Mouse (Mus musculus): ENCODE results near the gene D5Ertd579e.

The D5Ertd579e gene

DNA sequence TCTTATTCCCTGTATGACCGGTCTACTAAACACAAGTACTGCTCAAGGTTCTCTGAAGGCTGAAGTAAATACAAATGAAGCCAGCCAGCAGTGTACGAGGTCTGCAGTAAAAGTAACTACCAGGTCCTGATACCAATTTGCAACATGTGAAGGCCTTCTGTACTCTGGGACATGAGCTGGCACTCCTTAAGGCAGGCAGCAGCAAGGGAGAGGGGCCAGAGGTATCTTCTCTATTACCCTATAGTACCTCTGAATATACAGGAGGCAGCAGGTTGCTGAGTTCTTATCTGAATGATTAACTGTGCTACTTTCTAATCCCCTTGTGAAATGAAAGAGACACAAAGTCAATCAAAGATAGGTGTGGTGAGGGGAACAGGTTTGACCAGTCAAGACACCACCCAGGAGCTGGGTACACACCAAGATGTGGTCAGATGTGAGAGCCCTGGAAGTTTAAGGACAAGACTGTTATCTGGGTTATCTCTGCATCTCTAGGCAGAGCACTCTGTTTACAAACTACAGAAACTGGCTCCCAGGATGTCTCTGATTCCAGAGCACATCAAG, 86.8 kb downstream of the D5Ertd579e start:
- no peak for DNase-seq (ENCODE audit: low spot score in 2 of 2)

DNA sequence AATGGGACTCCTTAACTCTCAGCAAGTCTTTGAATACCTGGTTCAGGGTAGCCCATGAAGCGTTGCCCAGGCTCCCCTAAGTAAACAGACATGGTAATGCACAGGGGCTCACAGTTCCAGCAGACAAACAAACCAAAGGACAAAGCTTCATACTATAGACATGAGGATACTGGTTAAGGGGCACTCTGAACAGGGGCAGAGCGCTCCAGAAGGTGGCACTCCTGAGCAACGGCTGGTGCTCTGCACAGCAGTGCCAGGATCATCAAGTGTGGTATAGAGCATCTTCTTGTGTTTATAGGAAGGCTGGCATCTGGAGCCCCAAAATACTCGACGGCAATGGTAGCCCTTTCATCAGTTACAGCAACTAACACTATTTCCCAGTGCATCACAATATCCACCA, 92.8 kb downstream of the D5Ertd579e start:
- no peak for DNase-seq (ENCODE audit: low spot score in 2 of 2)

DNA sequence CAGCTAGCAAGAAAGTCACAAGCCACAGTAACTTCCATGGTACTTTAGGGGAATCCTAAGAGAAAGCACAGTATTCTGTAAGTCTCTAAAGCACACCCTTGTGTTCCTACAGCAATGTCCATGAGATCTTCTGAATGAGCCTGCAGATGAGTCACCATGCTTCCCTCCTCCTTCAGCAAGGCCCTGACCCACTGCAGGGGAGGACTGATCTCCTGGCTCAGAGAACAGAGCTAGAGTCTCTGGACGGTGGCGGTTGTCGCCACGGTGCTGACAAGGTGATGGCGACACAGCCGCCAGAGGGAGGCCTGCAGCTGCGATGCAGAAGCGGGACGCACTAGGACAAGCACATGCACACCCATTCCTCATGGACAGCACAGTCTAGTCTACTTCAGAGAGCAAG, 93.8 kb downstream of the D5Ertd579e start:
- DNase-seq (ENCODE audit: low spot score in 2 of 2) = no peak

- DNase-seq (ENCODE audit: low spot score in 2 of 2) = no peak
Observed at GRCm38 (mm10) chr5:36601492-36601891, 94.3 kb downstream of the D5Ertd579e start.

- no peak for DNase-seq (ENCODE audit: low spot score in 2 of 2)
Observed at GRCm38 (mm10) chr5:36598883-36599282, 96.9 kb downstream of the D5Ertd579e start.

- DNase-seq (ENCODE audit: low spot score in 2 of 2) = no peak
Observed at GRCm38 (mm10) chr5:36597653-36598052, 98.2 kb downstream of the D5Ertd579e start.

GRCm38 (mm10) chr5:36596225-36596624, 99.6 kb downstream of the D5Ertd579e start:
- no peak for DNase-seq (ENCODE audit: low spot score in 2 of 2)

DNA sequence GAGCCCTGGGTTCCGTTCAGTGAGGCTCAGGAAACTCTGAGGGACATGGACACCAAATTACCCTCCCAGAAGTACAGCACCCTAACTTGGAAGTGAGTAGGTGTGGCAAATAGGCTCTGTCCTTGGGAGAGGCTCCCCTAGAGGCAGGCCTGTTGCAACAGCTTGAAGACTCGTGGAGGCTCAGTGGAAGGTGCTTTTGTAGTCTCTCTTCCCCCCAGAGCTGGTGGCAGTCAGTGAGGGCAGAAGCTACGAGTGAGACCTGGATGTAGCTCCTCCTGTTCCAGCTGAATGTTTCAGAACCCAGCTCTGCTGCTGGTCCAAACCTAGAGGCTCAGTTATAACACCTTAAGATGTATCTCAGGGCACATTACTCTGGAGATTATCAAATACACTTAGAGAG, 100.7 kb downstream of the D5Ertd579e start:
- DNase-seq (ENCODE audit: low spot score in 2 of 2) = no peak

DNA sequence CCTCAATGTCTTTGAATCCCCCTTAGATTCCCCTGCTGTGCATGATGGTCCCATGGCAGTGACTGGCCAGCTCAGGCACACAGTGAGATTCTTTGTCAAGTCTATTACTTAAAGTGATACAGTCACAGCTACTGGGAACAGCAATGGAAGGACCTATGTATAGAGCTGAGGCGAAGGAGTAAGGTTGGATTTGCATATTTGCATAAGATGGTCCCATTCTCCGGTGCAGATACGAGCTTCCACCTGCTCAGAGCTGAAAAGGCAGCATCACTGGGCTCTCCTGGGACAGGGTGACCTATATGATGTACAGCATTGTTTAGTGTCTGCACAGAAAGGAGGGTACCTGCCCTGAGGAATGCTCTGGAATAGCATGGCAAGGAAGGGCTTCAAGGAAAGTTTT, 101.5 kb downstream of the D5Ertd579e start:
- DNase-seq (ENCODE audit: low spot score in 2 of 2) = no peak

DNA sequence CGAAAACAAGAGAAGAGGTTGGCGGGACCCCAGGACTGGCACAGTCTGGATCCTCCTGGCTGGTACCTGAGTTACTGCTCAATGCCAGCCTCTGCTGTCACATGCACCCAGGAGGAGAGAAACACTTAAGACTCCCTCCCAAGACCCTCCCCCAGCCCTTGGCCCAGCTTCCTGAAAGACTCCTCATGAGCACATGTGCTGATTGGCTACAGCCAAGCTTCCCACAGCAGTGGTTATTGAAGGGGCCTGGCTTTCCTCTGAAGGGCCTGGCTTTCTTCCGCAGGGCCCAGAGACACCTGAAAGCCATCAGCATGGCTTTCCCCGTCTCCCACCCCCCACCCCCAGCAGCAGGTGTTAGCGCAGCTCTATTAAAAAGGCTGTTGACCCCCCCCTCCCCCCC, 102.6 kb downstream of the D5Ertd579e start, which contains the start of gene Tbc1d14:
TSS of gene Tbc1d14 (minus strand) at position 101 of the 400 bp plus-strand sequence.
- no peak for DNase-seq (ENCODE audit: low spot score in 2 of 2)

DNA sequence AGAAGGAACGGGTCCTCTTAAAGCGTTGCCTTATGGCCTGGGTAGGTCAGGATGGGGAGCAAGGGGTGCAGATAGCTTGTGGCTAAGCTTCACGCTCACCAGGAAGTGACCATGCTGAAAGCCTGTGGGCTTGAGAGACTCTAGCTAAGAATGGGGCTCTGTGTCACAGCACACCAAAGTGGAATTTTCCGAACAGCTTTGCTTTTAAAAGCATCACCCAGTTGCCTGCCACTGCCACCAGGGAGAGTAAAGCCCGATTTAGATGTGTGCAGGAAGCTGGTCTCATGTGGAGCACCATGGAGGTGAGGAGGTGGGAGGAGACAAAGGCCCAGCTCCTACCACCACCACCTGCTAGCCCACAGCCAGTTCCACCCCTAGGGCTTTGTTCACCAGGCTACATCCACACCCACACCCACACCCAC, 105.3 kb downstream of the D5Ertd579e start:
- DNase-seq (ENCODE audit: low spot score in 2 of 2) = no peak

- no peak for DNase-seq (ENCODE audit: low spot score in 2 of 2)
Observed at GRCm38 (mm10) chr5:36584299-36584698, 111.5 kb downstream of the D5Ertd579e start.

- DNase-seq (ENCODE audit: low spot score in 2 of 2) = peak; percentile 98 to 100
Observed at GRCm38 (mm10) chr5:36581924-36582642, 113.7 kb downstream of the D5Ertd579e start.

GRCm38 (mm10) chr5:36581259-36581923, 114.4 kb downstream of the D5Ertd579e start:
- DNase-seq (ENCODE audit: low spot score in 2 of 2) = no peak

DNA sequence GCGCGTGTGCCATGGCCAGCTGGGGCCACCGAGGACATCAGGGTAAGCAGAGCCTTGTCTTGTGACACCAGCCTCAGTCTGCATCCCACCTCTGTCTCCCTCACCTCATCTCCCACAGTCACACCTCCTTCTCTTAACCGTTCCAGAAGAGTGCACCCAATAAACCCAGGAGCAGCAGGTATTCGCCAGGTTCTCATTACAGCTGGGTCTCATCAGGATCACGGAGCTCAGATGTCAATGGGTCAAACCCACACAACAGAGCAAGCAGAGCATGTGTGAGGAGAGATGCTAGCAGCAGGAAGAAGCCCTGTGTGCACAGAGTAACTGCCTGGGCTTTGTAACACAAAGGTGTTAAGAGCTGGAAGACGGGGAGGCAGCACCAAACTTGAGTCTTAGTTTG, 115.9 kb downstream of the D5Ertd579e start:
- no peak for DNase-seq (ENCODE audit: low spot score in 2 of 2)

DNA sequence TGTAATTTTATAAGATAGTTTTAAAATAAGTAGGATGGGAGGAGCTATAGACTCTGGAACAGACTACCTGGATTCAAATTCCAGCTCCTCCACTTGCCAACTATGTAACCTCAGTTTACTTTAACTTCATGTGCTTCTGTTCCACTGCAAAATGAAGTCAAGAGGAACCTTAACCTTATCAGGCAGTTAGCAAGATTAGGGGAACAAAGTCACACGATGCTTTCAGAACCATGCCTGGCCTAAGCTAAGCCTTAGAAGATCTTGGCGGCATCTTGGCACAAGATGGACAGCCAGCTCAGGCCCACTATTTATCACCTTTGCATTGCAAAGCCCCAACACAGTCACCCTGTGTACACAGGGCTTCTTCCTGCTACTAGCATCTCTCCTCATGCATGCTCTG, 116.8 kb downstream of the D5Ertd579e start:
- no peak for DNase-seq (ENCODE audit: low spot score in 2 of 2)

DNA sequence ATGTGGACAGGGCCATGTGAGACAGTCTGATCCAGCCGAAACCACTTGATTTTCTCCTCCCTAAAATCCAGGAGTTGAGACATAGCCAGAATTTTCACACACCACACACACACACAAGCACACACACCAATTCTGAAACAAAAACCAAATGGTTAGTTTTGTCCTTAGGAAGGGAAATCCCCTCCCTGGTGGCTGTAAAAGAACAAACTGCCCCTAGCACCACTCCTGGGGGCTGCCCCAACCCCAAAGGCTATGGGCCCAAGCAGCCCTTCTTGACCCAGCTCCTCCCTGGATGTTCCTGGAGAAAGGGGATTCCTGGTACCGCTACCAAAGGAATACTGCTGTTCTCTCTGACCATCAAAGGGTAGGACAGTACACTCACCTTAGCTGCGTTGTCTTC, 119.4 kb downstream of the D5Ertd579e start:
- DNase-seq (ENCODE audit: low spot score in 2 of 2) = no peak

DNA sequence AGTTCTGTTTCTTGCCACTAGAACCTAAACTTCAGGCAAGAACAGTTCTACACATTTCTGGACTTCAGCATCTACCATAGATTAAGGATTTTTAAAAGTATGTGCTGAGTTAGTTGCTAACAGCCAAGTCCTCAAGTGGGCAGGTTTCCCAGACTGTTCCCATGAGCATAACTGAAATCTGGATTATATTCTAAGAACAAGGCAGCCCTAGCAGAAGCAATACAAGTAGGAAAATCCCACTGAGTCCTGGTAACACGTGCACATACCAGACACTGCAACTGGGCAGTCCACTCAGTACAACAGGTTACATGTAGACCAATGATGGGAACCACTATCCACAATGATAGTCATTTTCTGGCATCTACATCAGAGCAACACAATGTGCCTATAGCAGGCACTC, 120.1 kb downstream of the D5Ertd579e start:
- DNase-seq (ENCODE audit: low spot score in 2 of 2) = peak; percentile 60 to 82

DNA sequence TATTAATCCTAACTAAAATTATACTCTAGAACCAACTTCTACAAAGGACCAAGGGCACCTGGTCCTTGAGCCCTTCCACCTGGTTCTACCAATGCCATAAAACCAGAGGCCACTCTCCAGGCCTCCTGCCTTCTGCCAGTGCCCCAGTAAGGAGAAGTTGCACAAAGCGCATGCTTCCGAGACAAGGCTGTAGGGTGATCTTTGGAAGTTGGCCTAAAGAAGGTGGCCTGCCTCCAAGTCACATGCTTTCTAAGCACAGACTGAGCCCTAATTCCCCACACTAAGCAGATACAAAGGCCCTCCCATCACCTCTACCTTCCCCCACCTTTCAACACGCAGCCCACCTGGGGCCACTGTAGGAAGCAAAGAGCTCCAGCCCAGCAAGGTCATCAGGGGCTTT, 120.6 kb downstream of the D5Ertd579e start:
- peak; percentile 72 to 82 for DNase-seq (ENCODE audit: low spot score in 2 of 2)

DNA sequence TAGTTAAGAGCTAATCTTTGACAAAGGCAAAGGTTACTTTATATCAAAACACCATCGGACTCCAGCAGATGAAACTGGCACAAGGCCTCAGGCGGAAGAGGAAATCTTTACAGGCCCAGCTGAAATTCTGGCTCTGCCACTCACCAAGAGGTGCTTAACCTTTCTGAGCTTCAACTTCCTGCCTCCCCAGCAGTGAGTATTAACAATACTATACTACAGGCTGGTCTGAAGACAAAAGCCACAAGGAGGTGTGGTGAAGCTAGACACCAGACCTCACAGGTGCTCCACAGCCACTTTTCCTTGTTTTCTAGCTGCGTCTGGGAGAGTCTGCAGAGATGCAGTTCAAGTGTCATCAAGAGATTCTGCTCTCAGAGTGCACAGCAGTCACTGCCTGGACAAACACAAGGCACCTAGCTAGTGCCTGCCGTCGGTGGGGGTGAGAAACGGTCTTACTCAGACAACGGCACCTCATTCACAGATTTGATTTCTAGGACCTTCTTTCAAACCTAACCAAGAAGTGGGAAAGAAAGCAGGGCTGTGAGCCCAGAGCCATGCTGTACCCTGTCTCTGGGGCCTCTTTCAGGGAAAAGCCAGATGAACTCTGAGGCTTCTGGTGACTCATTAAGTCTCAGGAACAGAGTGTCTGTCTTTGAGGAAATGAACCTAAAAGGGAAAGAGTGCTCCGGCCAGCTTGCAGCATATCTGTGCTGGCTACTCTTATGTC, 121.5 kb downstream of the D5Ertd579e start:
- DNase-seq (ENCODE audit: low spot score in 2 of 2) = peak; percentile 45 to 65

GRCm38 (mm10) chr5:36573354-36573753, 122.5 kb downstream of the D5Ertd579e start:
- no peak for DNase-seq (ENCODE audit: low spot score in 2 of 2)

DNA sequence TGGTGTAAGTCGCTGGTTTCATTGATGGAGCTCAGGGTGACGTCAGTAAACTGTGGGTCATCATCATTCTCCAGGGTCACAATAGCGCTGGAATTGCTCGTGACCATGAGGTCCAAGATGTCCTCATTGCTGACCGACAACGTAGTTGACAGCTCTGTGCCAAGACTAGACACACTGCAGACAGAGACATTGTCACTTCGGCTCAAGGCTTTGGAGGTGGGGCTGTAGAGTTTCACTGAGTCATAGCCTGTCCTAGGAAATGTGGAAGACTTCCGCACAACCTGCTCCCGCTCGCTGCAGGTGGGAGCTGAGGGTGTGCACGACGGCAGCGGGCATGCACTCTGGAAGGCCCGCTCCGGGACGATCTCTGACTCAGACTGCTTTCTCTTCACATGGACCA, 124.5 kb downstream of the D5Ertd579e start:
- no peak for DNase-seq (ENCODE audit: low spot score in 2 of 2)
